Mouse (Mus musculus) layer of hippocampus, adult 8-10 months (tissue): ENCODE data around the gene Comtd1. TPM values are rescaled to one million over a fixed set of nuclear protein-coding genes. Genes with fewer than 3 reads are reported as not detected.

Experiments used
- DNase-seq, 2 experiments: peaks; one replicate each; pipeline ENCODE4 v3.0.0; 2022; ENCODE audit warnings: low spot score in 2 of 2
- total RNA-seq, 4 experiments: library from RNA; stranded (reverse); gene quantifications; 2 replicates each; pipeline ENCODE4 v1.2.4; 2022

Comtd1 gene
- total RNA-seq, 4 experiments from 2014 or later = 25.9 to 34.4 (median 29.7) TPM

DNA sequence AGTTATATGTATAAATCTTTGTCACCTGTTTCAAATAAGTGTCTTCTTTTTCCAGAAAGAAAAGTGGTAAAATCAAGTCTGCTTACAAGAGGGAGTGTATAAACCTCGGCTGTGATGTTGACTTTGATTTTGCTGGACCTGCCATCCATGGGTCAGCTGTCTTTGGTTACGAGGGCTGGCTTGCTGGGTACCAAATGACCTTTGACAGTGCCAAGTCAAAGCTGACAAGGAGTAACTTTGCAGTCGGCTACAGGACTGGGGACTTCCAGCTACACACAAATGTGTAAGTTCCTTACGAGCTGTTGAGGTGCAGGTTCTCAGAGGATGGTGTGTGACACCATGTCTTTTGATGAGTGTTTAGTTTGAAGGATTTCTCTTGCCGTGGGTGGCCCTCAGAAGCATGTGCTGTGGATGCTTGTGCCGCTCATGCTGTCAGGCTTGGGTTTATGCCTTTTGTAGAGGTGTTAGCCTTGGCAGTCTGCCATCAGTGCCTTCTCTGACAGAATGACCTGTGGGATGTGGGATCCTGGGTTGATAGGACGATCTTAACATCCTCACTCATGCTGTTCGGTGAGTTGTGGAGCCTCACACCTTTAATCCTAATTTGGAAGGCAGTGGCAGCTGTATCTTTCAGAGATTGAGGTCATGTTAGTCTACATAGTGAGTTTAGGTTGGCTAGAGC lies 10.3 kb downstream of the Comtd1 start:
- no peak for DNase-seq

DNA sequence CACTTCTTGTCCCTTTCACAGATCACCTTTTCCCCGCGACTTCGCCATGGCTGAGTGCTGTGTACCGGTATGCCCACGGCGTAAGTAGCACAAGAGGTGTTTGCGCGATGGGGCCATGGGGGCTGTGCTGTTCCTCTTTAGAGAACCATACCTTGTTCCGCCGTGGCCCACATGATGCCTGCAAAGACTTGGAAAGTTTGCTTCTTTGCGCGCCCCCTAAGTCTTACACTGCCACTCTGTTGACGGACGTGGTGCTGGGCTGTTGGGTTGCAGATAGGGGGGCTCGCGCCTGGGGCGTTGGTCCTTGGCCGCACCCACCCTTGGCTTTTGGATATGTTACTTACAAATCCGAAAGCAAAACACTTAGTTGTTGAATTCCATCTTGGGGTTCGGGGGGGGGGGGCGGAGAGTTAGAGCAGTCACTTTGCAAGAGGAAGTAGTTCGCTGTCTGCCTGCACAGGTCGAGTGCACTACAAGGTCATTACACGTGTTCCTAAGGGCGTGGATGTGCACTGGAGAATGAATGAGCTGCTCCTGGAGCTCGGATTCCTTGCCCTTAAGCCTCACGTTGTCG lies 16.9 kb downstream of the Comtd1 start:
- no peak for DNase-seq

DNA sequence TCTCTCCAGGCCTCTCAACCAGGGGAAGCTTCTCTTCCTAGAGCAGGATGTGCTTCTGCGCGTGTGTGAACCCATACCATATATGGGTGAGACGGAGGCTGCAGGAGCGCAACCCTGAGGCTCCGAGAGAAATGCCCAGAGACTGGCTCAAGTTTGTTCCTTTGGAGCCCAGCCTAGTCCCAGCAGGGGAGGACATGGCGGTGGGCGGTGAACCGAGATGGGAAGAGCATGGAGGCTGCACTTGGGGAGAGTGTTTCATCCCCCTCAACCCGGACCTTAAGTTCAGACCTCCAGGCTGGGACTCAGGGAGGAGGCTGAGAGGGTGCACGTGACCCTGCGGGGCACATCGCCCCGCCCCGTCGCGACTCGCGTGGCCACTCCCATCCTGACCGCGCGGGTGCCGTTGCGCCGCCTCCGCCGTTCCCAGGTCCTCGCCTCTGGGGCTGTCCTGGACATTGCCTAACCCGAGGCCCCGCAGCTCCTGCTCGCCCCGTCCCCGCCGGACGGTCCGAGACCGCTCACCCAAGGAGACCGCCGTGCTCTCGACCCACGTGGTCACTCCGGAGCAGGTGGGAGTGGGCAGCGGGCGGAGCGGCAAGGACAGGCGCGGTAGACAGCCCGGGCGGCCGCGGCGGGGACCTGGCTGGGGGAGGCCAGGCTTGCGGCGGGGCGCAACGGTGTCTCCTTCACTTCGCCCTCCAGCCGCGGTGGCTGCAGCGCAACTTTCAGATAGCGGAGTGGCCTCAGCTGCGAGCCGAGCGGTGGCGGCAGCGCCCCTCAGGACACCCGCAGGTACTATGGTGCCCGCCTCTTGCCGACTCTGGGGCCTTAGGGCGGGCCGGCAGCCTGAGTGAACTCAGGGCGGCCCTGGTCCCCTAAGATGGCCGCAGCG lies 17.7 kb downstream of the Comtd1 start:
- DNase-seq = peak; percentile 94 to 97

DNA sequence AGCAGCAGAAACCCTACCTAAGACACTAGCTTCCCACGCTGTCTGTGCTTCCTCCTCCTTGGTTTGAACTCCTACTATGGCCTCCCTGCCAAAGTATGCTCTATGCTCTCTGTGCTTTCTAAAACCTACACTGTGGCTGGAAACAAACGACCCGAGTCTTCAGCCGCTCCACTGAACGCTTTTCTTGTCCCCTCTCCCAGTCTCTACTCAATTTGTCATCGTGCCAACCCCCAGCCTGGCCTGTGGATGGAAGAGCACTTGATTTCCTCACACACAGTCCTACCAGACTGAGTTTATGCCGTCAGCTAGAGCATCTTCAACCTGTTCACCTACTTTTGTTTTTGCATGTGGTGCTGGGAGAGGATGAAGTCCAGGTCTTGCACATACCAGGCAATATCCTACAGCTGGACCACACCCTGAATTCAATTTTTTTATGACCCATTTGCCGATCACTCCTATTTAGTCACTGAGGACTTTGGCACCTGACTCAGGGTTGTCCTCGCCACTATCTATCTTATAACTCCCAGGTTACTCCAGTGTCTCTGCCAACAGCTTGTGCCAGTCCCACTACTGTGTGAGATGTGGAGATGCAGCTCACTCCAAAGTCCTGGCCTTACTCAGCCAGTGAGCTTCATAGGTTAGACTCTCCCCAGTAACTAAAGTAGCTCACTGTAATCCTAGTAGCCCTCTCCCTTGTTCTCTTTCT lies 22.8 kb downstream of the Comtd1 start:
- DNase-seq = no peak

DNA sequence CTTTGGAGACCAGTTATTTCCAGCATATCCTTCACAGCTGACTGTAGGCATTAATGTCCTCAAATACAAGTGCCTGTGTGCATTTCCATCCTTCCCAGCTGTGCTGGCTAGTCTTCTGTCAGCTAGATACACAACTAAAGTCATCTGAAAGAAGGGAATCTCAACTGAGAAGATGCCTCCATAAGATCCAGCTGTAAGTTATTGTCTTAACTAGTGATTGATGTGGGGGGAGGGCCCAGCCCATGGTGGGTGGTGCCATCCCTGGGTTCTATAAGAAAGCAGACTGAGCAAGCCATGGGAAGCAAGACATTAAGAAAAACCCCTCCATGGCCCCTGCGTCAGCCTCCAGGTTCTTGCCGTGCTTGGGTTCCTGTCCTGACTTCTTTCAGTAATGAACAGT lies 23.8 kb downstream of the Comtd1 start, which contains the start of gene Vdac2:
Gene Vdac2, plus strand, starts transcription at position 301 of the 400 bp plus-strand sequence.
- no peak for DNase-seq

DNA sequence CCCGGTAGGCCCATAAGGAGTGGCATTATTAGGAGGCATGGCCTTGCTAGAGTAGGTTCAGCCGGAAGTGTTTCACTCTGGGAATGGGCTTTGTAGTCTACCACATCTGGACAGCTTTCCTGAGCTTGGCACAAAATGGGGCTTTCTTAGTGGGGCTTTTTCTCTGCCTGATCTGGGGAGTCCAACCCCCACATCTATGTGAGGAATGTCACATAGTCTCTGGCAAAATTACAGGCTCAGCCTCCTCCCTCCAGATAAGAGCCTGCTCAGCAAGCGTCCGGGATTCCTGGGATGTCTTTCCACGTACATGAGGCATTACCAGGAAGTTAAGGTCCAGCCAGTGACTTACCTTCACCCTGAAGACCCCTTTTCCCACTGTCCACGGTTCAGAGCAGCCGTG lies 24.9 kb downstream of the Comtd1 start:
- DNase-seq = no peak

DNA sequence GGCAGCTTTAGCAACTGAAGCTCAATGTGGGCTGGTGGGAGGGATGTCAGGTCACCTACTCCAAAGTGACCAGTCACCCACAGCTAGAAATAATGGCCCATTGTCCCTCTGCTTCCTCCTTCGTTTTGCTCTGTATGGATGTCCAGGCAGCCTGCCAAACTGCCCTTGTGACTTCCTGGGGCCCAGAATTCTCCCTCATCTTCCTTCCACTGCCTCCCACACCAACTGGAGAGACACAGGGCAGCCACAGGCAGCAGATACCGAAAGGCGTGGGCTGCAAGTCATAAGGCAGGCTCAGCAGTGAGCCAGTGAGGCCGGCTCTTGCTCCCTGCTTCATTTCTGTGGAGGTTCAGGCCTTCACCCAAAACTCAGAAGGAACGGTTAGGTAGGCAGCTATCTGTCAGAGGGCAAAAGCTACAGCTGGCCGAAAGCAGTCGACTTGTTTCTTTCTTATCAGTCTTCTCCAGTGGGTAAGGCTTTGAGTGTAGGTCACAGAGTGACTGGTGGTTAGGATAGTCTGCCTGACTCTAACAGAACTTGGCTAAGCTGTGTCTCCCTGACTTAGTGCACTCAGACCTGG lies 25.9 kb downstream of the Comtd1 start:
- peak; percentile 79 to 85 for DNase-seq

DNA sequence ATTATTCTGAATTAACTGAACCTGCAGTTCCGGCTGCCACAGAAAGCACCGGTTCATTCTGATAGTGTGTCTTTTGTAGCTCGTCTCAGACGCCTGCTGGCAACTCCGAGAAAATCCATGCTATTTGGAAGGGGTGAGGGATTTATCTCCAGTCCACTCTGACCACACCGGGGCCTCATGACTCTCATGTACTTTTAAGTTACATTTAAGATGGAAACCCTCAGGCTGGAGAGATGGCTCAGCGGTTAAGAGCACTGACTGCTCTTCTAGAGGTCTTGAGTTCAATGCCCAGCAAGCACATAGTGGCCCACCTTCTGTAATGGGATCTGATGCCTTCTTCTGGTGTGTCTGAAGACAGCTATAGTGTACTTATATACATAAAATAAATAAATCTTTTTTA lies 26.5 kb downstream of the Comtd1 start:
- no peak for DNase-seq

DNA sequence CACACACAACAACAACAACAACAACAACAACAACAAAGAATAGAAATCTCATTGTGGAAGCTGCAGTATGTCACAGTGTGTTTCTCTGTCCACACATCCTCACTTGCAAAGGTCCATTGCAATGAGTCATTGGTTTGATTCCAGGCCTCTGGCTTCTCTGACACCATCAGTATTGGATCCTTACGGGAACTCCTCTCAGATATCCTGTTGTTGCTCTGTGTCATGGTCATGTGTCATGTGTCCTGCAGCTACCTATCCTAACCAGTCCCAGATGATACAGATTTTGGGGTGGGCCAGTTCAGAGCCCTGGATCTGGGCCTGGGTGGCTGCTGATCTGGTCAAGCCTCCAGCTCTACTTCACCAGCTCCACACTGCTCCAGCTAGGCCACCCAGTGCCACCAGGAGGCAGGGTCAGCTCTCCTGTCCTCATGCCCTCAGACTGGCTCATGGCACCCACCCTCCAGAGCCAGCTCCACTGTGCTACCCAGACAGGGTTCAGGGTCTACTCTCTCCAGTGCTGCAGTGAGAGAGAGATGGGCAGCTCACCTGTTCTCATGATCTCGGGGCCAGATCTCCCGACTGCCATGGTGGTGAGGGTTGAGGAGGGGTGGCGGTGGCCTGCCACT lies 27.8 kb downstream of the Comtd1 start:
- DNase-seq = no peak

DNA sequence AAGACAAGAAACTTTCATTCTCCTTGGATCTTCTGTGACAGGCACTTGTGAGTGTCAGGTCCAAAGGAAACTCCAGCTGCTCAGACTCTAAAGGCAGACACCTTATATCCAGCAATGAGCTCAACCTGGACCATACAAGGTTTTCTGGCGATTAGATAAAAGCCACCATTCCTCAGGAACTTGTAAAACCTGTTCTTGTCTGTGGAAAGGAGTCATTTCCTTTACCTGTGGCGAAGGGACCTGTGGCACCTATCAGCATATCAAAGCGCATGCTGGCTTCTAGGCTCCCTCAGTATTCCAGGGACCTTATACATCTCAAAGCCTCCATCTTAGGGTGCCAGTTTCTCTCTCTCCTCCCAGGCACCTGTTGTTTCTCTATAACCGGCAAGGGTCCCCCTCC lies 31.3 kb downstream of the Comtd1 start:
- no peak for DNase-seq

DNA sequence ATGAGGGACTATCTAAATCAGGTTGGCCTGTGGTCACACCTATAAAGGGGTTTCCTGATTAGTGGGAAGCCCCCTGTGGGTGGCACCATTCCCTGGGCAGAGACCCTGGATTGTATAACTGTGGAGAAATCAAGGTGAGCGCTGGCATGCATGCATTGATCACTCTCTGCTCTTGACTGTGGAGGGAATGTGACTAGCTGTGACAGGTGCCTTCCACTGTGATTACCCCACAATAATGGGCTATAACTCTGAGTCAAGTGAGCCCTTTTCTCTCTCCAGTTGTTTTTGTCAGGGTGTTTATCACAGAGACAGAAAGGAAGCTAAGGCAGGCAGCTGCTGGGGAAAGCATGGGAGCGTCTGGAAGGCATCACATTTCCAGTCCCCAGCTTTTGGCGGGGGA lies 32.5 kb downstream of the Comtd1 start:
- no peak for DNase-seq

DNA sequence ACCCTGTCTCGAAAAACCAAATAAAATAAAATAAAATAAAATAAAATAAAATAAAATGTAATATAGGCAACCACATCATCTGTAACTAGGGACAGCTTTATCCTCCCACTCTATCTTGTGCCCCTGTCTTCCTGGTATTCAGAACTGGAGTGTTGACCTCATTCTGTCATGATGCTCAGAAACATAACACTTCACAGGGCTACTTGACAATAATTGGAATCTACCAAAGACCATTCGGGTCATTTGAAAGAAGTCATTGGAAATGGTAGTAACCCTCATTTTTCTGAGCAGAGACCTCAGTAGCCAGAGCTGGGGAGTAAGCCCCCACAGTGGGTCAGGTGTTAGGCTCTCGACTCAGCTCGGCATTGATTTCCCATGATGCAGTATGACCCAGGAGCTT lies 34.2 kb downstream of the Comtd1 start:
- DNase-seq = no peak

DNA sequence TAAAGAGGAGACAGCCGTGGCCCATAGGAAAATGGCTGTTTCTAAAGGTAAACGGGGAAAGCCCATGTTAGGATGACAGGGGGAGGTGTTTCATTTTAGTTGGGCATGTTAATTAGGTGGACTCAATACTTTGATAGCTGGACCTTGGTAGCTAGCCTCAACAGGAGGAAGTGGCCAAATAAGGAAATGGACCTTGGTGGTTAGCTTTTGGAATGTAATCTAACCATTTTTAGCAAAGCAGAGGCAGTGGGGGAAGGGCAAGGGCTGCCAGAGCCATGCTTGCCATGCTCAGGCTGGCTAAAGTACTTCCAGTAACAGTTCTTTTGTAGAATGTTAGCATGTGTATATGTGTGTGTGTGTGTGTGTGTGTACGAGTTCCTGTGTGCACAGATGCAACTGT lies 34.9 kb downstream of the Comtd1 start:
- DNase-seq = no peak

DNA sequence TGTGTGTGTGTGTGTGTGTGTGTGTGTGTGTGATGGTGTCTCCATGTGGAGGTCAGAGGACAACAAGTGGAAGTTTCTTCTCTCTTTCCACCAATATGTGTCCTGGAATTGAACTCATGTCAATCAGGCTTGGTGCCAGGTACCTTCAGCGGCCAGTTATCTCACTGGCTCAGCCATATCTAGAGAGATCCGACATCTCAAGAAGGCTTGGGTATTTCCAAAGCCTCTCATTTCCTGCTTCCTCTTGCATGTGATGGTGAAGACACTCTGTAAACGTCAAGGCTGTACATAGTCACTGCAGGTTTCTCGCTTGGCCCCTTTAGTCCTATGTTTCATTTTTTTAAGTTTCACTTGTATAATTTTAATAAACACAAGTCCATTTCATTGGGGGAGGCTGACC lies 35.6 kb downstream of the Comtd1 start:
- no peak for DNase-seq

DNA sequence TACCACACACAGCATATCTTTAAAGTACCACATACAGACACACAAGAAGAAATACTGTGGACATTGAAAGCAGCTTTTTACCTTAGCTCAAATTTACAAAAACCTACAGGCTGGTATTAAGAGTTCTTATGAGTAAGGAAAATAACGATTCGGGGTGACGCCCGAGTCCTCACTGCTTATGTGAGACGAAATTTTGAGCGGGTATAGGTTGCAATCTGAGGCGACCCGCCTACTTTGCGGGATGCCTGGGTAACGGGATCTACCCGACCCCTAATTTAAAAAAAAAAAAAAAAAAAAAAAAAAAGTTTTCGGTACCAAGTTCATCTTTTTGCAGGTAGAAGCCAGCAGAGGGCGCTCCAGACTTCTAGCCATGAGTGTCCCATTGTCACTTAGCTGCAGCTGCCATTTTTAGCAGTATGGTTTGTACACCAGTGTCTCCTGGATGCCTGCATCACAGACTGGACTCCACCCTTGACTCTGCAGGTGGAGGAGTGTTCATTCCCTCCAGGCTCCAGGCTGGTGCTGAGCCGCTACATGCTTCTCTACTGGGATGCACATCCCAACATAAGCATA lies 36.1 kb downstream of the Comtd1 start:
- peak in 1 of 2 experiments; percentile 60 for DNase-seq

DNA sequence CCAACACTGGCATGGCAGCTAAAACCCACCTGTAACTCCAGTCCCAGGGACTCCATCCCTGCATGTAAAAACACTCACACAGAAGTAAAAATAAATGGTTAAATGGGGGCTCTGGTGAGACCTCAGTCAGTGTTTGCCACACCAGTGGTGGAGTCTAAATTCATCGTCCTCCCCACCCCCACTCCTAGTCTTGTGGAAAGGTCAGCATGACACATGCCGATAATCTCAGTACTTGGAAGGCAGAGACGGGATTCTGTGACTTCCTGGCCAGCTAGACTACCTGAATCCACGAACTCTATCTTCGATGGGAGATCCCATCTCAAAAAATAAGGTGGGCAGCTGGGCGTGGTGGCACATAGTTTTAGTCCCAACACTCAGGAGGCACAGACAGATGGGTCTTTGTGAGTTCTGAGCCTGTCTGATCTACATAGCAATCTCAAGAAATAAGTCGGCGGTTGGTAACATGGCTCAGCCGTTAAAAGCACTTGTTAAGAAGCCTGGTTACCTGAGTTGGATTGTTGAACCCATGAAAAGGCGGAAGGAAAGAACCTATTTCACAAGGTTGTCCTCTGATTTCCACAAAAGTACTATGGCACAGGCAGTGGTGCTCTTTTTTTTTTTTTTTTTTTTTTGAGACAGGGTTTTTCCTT lies 36.9 kb downstream of the Comtd1 start:
- no peak for DNase-seq

DNA sequence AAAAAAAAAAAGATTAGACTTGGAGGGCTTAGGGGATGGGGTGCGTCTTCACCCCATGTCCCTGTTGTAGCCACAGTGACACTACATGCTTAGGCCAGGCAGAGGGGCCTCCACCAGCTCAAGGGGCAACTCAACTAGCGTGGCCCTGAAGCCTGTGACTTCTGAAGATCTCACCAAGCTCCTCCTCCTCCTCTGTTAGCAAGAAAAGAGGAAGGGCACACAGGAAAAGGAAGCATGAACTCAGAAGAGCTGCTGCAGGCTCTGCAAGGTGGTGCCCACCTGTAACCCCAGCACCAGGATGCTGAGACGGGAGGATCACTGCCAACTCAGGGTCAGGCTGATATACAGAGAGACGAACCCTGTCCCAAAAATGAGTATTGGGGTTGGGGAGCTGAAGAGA lies 37.5 kb downstream of the Comtd1 start:
- DNase-seq = no peak

DNA sequence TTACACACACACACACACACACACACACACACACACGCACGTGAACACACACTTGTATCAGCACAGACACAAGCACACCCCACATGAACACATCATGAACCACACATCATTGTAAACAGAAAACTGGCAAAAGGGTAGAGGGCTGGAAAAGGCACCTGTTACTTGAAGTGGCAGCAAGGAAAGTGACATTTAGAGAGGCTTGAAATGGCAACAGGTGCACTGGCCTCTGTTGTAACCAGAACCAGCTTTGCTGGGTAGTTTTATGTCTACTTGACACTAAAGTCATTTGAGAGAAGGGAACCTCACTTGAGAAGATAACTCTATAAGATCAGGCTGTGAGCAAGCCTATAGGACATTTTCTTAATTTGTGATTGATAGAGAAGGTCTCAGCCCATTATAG lies 39.4 kb downstream of the Comtd1 start:
- no peak for DNase-seq

DNA sequence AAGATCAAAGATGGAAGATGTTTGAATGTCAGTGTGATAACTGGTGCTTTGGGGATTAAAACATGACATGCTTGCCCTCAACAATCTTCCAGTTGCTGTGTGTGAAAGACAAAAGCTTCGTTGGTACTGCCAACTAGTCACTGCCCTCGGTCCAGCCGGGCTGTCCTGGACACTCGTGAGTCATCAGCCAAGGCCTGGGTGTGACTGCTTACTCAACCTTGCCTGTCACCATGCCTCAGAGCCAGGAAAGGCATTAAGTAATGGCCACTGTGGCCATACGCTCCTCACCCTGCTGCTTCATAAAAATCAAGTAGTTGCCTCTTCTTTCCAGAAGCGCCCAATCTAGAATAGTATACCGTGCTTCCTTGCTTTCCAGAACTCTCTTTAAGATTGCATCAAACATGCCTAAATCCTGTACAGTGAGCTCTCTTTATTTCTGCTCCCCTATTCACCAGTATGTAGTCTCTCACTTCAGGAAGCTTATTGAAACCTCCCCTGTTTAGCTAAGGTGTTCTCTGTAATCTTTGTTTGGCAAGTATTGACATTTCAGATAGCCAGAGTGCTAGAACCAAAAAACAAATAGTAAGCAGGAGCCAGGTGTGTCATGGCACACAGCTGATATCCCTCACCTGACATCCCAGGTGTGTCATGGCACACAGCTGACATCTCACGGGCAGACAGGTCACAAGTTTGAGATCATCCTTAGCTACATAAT lies 40.4 kb downstream of the Comtd1 start:
- DNase-seq = no peak
